Mouse (Mus musculus): Measurements from ENCODE around the gene Ddah2. TPM values are rescaled to one million over a fixed set of nuclear protein-coding genes. Genes with fewer than 3 reads are reported as not detected.

Ddah2 gene
- polyA plus RNA-seq, 1 experiment from 2014 or later: 356 TPM

DNA sequence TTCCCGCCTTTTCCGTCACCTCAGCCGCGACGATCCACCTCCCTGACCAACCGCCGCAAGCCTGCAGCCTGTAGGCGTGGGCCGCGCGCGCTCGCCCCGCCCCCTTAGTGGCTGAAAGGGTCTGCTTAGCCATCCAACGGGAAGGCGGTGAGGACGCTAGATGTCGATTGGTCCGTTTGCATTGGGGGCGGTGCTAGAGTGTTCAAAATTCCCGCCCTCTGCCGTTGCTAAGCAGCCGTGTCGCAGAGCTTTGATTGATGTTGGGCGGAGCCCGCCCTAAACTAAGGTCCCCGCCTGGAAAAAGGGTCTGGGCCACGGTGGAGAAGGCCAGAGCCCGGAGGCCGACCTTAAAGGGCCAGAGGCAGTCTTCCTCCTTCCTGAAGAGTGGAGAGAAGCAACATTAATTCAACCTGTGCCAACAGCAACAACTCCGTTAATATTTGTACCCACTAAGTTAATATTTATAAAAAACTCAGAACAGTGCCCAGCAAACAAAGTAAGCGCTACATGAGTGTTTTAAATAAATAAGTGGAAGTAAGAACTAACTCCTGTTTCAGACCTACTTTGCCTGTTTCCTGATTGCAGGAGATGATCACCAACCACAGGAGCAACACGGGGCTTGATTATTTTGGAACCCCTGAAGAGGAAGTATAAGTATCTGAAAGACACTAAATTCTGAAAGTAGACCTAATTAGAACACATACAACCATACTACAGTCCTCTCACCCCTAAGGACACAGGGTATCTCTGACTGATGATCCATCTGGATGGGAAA is 12.0 kb upstream of the Ddah2 start, which contains the start of gene Msh5:
Gene Msh5, minus strand, starts transcription at position 65 of the 775 bp plus-strand sequence.
- ATAC-seq (replicated peaks; ENCODE audit: low FRiP score): peak; percentile 94
- peak within 1 kb of the TSS; percentile 99 for H3K4me2 ChIP-seq
- peak within 1 kb of the TSS; percentile 93 for H3K9ac ChIP-seq
- no peaks in the 10 kb centered on the region for H3K36me3 ChIP-seq
- H3K27ac ChIP-seq: peak within 1 kb of the TSS; percentile 100
- no peaks in the 10 kb centered on the region for H3K27me3 ChIP-seq
- peak within 1 kb of the TSS; percentile 69 for H3K4me3 ChIP-seq (replicated peaks)
- peaks cover 56% of the 10 kb centered on the region for H3K4me1 ChIP-seq
- no peaks in the 10 kb centered on the region for H3K9me3 ChIP-seq (replicated peaks)
- 2% methylated on average over 33 of the region's 33 CpGs for WGBS

GRCm38 (mm10) chr17:35047688-35048087 is 11.1 kb upstream of the Ddah2 start:
- Histone ChIP-seq H3K4me3 (replicated peaks) (peak overlapping the region; percentile 69), H3K27me3 (no peaks in the 10 kb centered on the region), H3K4me1 (peaks cover 64% of the 10 kb centered on the region), H3K27ac (peak overlapping the region; percentile 100), H3K9ac (no peak overlapping the region), H3K36me3 (peaks cover 6% of the 10 kb centered on the region), H3K4me2 (peak overlapping the region; percentile 99), H3K9me3 (replicated peaks) (no peaks in the 10 kb centered on the region)
- ATAC-seq (replicated peaks; ENCODE audit: low FRiP score): no peak
- WGBS: 41% methylated on average over 1 of the region's 1 CpGs

GRCm38 (mm10) chr17:35048149-35048931 is 10.5 kb upstream of the Ddah2 start:
- peak overlapping the region; percentile 100 for H3K27ac ChIP-seq
- peaks cover 70% of the 10 kb centered on the region for H3K4me1 ChIP-seq
- peaks cover 12% of the 10 kb centered on the region for H3K36me3 ChIP-seq
- peak overlapping the region; percentile 69 for H3K4me3 ChIP-seq (replicated peaks)
- no peak overlapping the region for H3K9ac ChIP-seq
- ATAC-seq (replicated peaks; ENCODE audit: low FRiP score): no peak
- H3K27me3 ChIP-seq: no peaks in the 10 kb centered on the region
- 36% methylated on average over 11 of the region's 11 CpGs for WGBS
- H3K4me2 ChIP-seq: peak overlapping the region; percentile 99
- no peaks in the 10 kb centered on the region for H3K9me3 ChIP-seq (replicated peaks)

- H3K4me3 ChIP-seq (replicated peaks): peak overlapping the region; percentile 66
- peak overlapping the region; percentile 100 for H3K27ac ChIP-seq
- peaks cover 74% of the 10 kb centered on the region for H3K4me1 ChIP-seq
- no peaks in the 10 kb centered on the region for H3K27me3 ChIP-seq
- 0 out of 2 replicates have a peak overlapping the region, but pooled peaks have one; percentile 83 for H3K9ac ChIP-seq
- ATAC-seq (replicated peaks; ENCODE audit: low FRiP score): no peak
- peak overlapping the region; percentile 88 for H3K4me2 ChIP-seq
- WGBS: 71% methylated on average over 5 of the region's 5 CpGs
- H3K9me3 ChIP-seq (replicated peaks): no peaks in the 10 kb centered on the region
- peaks cover 19% of the 10 kb centered on the region for H3K36me3 ChIP-seq
Measured at GRCm38 (mm10) chr17:35048932-35049440, 9.8 kb upstream of the Ddah2 start.

DNA sequence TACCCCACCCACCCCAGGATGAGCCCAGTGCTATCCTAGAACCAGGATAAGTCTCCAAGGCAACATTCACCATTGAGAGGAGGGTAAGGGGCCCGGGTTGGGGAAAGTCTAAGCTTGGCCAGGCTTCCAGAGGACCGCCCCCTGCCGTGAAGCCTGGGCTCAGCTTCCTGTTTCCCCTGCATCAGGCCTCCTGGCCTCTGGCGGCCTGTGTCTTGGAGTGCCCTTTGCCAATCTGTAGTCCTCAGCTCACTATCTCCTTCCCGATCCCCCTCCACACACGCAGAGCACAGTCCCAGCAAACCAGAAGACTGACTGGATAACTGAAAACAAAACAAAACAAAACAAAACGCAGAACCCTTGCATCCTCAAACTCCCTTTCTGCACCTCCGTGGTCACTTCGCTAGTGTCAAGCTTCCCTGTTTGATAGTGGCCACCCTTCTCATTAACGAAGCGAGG is 9.2 kb upstream of the Ddah2 start, which contains the start of gene Clic1:
Gene Clic1, plus strand, starts transcription at position 406 of the 456 bp plus-strand sequence.
- no peaks in the 10 kb centered on the region for H3K27me3 ChIP-seq
- H3K27ac ChIP-seq: peak within 1 kb of the TSS; percentile 100
- no peaks in the 10 kb centered on the region for H3K9me3 ChIP-seq (replicated peaks)
- 4% methylated on average over 11 of the region's 11 CpGs for WGBS
- peak within 1 kb of the TSS; percentile 66 for H3K4me3 ChIP-seq (replicated peaks)
- peak within 1 kb of the TSS; percentile 83 for H3K9ac ChIP-seq
- ATAC-seq (replicated peaks; ENCODE audit: low FRiP score): peak; percentile 31
- H3K36me3 ChIP-seq: peaks cover 25% of the 10 kb centered on the region
- peaks cover 73% of the 10 kb centered on the region for H3K4me1 ChIP-seq
- peak within 1 kb of the TSS; percentile 88 for H3K4me2 ChIP-seq

GRCm38 (mm10) chr17:35050126-35050750 is 8.6 kb upstream of the Ddah2 start:
- WGBS: under 1% methylated on average over 27 of the region's 27 CpGs

DNA sequence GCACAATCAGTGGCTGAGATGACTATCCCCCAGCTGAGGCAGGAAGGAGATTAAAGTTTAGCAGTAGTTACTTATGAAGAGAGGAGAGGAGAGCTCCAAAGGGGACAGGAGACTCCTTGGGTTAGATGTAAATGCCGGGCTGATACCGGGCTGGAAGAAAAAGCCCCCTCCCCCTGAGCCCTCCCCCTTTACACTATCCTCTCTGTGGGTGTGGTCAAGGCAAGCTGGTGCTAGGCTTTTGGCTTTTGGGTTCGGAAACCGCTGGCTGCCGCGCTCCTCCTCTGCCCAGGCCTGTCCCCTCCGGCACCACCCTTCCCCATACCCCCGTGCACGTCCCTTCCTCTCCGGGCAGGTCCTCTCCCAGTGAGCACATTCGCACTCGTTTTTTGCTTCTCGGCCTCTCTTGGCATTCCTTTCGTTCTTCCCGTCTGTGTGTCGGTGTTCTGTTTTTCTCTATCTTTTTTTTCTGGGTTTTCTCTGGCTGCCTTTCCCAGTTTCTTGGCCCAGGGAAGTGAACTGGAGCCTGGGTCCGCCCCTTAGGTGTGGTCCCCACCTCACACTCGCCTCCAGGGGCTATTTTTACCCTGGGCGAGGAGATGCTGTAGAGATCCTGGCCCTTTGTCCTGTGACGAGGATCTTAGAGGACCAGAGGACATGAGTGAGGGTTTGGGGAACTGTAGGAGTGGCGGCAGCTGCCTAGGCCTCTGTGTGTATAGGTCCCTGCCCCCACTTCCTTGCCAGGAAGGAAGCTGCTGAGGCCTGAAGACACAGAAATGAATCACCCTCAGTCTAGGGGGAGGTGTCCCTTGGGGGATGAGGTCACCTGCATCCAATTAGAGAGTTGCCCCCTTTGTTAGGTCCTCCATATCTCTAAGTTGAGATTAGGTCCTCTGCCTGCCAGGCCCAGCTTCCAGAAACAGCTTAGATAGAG is 7.4 kb upstream of the Ddah2 start:
- peak overlapping the region; percentile 83 for H3K9ac ChIP-seq
- under 1% methylated on average over 21 of the region's 21 CpGs for WGBS
- H3K4me2 ChIP-seq: peak overlapping the region; percentile 88
- H3K4me1 ChIP-seq: peaks cover 59% of the 10 kb centered on the region
- H3K27ac ChIP-seq: peak overlapping the region; percentile 100
- H3K9me3 ChIP-seq (replicated peaks): no peaks in the 10 kb centered on the region
- H3K4me3 ChIP-seq (replicated peaks): peak overlapping the region; percentile 66
- ATAC-seq (replicated peaks; ENCODE audit: low FRiP score): peak; percentile 48
- H3K27me3 ChIP-seq: no peaks in the 10 kb centered on the region
- peaks cover 42% of the 10 kb centered on the region for H3K36me3 ChIP-seq

More at GRCm38 (mm10) chr17:35050126-35050750, 8.6 kb upstream of the Ddah2 start:
- Histone ChIP-seq H3K27me3 (no peaks in the 10 kb centered on the region), H3K27ac (peak overlapping the region; percentile 100), H3K9me3 (replicated peaks) (no peaks in the 10 kb centered on the region), H3K4me1 (peaks cover 67% of the 10 kb centered on the region), H3K4me2 (peak overlapping the region; percentile 88), H3K4me3 (replicated peaks) (peak overlapping the region; percentile 66), H3K9ac (peak overlapping the region; percentile 83), H3K36me3 (peaks cover 31% of the 10 kb centered on the region)
- peak; percentile 20 for ATAC-seq (replicated peaks; ENCODE audit: low FRiP score)

- ATAC-seq (replicated peaks; ENCODE audit: low FRiP score): no peak
- peak overlapping the region; percentile 100 for H3K27ac ChIP-seq
- H3K9ac ChIP-seq: peak overlapping the region; percentile 83
- peaks cover 51% of the 10 kb centered on the region for H3K36me3 ChIP-seq
- no peaks in the 10 kb centered on the region for H3K9me3 ChIP-seq (replicated peaks)
- no peaks in the 10 kb centered on the region for H3K27me3 ChIP-seq
- peak overlapping the region; percentile 88 for H3K4me2 ChIP-seq
- peak overlapping the region; percentile 66 for H3K4me3 ChIP-seq (replicated peaks)
- peaks cover 53% of the 10 kb centered on the region for H3K4me1 ChIP-seq
- 73% methylated on average over 12 of the region's 12 CpGs for WGBS
Measured at GRCm38 (mm10) chr17:35052271-35052798, 6.5 kb upstream of the Ddah2 start.

DNA sequence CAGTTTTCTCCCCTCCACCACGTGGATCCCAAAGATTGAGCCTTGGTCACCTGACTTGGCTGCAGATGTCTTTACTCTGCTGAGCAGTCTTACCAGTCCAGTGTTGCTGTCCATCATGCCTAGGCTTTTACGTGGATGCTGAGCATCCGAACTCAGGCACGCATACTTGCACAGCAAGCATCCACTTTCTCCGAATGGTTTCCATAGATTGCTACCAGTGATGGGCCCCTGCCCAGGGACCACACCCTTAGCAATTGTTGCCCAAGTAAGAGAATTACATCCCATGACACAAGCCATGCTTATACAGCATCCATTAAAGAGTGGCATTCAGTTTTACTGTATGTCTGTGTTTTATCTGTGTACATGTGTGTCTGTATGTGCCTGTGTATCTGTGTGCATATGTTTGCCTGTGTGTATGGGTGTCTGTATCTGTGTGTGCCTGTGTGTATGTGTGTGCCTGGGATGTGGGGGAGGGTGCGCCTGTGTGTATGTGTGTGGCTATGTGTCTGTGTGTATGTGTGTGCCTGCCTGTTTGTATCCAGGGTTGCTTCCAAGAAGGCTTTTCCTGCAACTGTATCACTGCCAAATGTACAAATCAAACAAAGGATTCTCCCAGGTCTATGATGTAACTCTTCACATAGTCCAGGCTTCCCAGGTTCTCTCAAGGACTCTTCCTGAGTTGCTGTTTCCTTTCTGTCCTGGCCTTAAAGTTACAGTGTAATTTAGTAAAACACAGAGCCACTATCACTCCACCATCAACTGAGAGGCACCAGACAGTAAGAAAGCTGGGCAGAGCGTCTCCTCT is 2.9 kb upstream of the Ddah2 start:
- H3K4me1 ChIP-seq: peaks cover 47% of the 10 kb centered on the region
- H3K9me3 ChIP-seq (replicated peaks): no peaks in the 10 kb centered on the region
- no peaks in the 10 kb centered on the region for H3K27me3 ChIP-seq
- no peak overlapping the region for H3K4me2 ChIP-seq
- H3K27ac ChIP-seq: no peak overlapping the region
- H3K9ac ChIP-seq: no peak overlapping the region
- no peak overlapping the region for H3K4me3 ChIP-seq (replicated peaks)
- H3K36me3 ChIP-seq: peaks cover 65% of the 10 kb centered on the region
- WGBS: 93% methylated on average over 7 of the region's 7 CpGs
- ATAC-seq (replicated peaks; ENCODE audit: low FRiP score): no peak

GRCm38 (mm10) chr17:35057090-35057489 is 1.7 kb upstream of the Ddah2 start:
- H3K27ac ChIP-seq: no peak overlapping the region
- peaks cover 77% of the 10 kb centered on the region for H3K36me3 ChIP-seq
- no peak for ATAC-seq (replicated peaks; ENCODE audit: low FRiP score)

More at GRCm38 (mm10) chr17:35057090-35057489, 1.7 kb upstream of the Ddah2 start:
- no peaks in the 10 kb centered on the region for H3K27me3 ChIP-seq
- no peak overlapping the region for H3K4me2 ChIP-seq
- peaks cover 50% of the 10 kb centered on the region for H3K4me1 ChIP-seq
- WGBS: 85% methylated on average over 3 of the region's 3 CpGs
- H3K9ac ChIP-seq: no peak overlapping the region
- H3K9me3 ChIP-seq (replicated peaks): no peaks in the 10 kb centered on the region
- no peak overlapping the region for H3K4me3 ChIP-seq (replicated peaks)
